Mouse (Mus musculus) cerebellum, adult 9-10 months (tissue): ENCODE data around the gene Mamstr.
A peak's percentile ranks its signal among the peaks of the same experiment; 100 is the strongest.

Source experiments
- DNase-seq: peaks from one replicate; pipeline ENCODE4 v3.0.0; 2022

Gene Mamstr

DNA sequence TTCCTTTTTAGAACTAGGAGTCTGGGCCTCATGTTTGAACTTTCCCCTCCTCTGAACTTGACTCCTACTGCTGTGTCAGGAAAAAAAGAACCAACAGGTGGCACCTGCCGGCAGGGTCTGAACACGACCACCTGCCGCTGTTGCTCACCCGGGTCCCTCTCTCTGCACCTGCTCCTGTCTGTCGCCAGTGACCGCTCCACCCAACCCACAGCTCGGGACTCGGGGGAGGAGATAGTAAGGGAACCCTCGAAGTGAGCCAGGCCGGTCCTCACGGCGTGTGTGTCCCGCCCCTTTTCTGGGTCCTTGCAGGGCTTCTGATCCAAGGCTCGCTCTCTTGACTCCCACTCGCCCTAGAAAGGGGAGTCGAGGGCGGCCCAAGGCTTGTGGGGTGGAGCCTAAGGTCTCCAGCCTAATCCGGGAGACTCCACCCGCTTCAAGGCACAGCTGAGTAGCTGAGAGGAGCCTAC is at the start of gene Mamstr:
Gene Mamstr (plus strand): TSS at position 417 of the 467 bp plus-strand sequence.
- peak; percentile 71 for DNase-seq

DNA sequence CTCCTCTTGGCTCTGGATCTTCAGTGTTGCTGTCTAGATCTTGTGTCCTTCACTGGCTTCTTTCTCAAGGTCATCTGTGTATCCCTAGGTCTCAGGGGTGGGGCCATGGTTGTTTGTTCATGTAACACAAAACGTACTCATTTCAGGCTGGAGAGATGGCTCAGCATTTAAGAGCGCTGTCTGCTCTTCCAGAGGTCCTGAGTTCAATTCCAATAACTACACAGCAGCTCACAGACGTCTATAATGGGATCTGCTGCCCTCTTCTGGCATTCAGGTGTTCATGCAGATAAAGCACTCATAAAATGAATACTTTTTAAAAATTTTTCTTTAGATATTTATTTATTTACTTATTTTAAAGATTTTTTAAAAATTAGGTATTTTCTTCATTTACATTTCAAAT is 48.9 kb upstream of the Mamstr start:
- DNase-seq, result peak; percentile 46

DNA sequence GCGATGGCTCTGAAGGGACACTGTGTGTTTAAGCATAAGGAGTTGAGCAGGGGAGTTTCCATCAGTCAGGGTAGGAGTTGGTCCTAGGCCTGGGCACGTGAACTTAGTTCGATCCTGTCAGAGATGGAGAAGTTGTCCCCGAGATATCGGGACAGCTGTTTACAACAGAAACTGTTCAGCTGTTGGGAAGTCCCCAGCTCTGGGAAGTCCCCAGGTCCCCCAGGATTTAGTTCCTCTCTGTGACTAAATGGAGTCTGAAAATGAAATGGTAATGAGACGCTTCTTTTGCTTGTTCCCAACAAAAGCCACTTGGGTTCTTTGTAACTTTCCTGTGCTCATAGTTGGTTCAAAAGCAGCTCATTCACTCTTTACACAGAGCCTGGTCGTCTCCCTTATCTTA is 47.9 kb upstream of the Mamstr start:
- DNase-seq, result no peak

DNA sequence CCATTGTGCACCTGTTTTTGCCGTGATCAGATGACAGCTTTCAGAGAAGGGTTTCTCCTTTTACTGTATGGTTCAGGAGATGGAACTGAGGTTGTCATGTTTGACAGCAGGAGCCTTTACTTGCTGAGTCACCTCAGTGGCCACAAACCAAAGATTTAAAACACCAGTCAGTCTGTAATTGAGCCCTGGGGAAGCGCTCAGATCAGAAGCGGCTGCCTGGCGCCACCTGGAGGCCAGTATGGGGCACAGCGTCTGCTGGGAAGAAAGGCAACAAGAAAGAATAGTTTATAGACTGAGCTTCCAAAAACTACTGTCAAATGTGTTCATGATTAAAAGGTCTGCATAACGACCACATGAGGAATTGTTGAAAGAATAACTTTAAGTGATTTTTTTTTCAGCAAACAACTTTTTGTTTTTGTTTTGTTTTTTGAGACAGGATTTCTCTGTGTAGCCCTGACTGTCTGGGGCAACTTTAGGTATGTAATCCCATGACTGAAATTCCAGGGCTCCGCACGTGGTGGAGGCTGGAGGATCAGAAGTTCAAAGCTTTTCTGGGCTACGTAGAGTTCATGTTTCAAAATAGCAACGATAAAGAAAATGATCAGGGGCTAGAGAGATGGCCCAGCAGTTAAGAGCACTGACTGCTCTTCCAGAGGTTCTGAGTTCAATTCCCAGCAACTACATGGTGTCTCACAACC is 46.5 kb upstream of the Mamstr start:
- DNase-seq, result peak; percentile 81

DNA sequence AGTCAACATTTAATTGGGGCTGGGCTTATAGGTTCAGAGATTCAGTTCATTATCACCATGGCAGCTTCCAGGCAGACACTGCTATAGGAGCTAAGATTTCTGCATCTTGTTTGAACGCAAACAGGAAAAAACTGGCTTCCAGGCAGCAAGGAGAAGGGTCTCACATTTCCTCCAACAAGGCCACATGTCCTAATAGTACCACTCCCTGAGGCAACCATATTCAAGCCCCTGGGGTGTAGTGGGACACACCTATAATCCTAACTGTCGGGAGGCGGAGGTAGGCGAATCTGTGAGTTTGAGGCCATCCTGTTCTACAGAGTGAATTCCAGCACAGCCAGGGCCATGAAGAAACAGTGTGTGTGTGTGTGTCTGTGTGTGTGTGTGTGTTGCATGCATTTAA is 44.6 kb upstream of the Mamstr start:
- DNase-seq, result no peak

DNA sequence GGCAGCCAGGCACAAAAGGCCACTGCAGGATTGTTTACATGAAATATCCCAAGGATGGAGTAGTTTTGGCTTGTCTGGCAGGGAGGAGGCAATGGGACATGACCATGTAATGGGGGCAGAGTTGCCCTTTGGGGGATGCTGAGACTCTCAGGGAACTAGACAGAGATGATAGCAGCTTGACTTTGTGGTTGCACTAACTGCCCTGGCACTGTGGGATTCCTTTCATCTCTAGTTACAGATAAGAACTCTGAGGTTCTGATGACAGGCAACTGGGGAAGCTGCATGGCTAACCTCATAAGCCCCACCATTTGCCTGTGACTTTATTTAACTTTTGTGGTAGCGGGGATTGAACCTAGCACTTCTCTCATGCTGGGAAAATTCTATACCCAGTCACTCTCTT is 43.7 kb upstream of the Mamstr start:
- no peak for DNase-seq

DNA sequence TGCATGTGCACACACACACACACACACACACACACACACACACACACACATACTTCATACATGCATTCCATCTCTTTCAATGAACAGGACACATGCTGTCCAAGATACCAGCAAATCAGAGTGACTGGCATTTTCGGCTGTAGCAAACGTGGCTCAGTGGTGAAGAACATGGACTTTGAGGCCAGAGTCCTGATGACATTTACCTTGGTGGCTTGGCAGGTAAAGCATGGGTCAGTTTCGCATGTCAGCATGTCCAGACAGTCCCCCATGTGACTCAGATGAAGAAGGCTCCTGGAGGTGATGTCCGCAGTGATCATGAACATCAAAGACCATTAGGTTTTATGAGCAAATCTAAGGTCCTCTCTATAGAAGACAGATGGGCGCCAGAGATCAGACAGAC is 42.8 kb upstream of the Mamstr start:
- no peak for DNase-seq

DNA sequence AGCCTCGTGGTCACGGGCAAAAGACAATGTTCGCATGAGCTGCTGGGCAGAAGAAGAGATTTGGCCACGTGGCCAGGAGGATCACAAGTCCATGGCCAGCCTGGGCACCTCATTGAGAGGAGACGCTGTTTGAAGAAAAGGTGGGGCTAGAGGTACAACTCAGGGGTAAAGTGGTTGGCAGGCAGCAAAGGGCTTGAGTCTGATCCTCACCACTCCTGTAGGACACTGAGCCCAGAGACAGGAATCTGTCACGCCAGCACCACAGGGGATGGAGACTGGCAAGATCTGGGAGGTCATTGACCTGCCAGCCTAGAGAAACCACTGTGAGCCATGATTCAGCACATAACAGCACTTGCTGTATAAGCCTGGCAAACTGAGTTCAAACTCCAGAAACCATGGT is 42.2 kb upstream of the Mamstr start:
- DNase-seq, result no peak

DNA sequence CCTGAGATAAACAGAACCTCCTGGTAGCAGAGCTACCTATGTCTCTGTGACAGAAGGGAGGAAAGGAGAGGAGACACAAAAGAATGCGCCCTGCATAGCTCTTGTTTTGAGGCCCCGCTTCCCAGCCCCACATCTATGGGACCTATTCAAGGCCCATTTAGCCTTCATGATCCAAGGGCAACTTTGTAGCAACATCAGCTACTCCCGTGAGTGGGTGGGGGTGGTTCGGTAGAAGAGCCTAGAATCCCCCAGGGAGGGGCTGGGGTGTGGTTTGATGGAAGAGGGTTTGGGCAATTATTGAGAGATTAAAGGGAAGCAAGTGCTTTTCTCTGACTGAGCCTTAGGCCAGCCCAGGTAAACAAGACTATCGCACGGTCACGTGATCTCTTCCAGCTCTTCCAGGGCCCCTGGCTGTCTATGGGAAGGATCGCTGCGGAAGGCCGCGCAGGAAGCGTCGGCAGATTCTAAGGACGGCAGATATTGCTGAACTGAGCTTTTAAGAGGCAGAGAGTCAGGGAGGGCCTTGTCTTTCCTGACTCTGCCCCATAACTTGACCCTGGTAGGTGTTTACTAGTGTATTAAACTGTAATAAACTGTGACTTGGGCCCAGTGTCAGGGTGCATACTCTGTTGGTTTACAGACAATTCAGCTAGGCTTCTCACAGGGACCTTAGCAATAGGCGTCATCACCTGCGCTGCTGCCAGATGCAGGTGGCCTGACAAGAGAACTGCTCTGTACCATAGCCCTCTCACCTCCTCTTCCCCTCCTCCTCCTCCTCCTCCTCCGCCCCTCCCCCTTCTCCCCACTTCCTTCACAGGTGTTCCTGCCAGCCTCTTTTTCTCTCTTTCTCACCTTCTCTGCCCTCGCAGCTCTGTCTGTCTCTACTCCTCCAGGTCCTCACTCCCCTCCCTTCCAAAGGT is 40.6 kb upstream of the Mamstr start:
- DNase-seq, result no peak

DNA sequence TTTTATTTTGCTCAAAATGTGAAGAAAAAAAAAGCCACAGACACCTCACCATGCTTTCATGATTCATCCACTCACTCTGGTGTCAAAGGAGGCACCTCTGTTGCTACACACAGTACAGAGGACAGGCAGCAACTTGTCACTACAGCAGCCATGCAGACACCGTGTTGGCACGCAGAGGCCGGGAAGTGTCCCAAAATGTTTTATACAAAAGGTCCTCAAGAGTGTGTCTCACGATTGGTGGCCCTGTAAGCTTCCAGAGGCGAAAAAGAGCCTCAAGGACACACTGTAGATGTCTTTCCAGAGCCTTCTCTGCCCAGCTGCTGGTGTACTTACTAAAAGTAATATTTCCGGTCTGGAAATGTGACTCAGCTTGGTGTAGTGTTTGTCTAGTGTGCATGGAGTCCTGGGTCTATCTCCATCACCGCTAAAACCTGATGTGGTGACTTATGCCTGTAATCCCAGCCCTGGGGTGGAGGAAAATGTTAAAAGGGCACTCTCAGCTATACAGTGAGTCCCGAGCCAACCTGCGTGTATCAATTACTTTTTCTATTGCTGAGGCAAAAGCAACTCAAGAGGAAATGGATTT is 34.0 kb upstream of the Mamstr start:
- no peak for DNase-seq

DNA sequence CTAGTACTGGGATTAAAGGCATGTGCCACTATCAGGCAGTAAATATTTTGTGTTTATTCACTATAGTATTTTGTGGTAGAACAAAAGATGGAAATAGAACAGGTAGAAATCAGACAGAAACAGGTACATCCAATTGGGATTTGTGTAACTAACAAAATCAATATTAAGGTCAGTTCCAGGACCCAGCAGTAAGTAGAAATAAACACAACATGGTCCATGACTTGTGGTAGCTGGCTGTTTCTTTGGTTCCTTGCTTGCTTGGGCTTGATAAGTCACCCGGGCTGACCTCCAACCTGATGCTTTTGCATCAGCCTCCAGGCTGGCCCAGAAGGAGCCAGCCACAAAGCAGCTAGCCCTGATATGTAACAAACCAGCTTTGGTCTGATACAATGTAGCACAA is 30.3 kb upstream of the Mamstr start:
- no peak for DNase-seq

DNA sequence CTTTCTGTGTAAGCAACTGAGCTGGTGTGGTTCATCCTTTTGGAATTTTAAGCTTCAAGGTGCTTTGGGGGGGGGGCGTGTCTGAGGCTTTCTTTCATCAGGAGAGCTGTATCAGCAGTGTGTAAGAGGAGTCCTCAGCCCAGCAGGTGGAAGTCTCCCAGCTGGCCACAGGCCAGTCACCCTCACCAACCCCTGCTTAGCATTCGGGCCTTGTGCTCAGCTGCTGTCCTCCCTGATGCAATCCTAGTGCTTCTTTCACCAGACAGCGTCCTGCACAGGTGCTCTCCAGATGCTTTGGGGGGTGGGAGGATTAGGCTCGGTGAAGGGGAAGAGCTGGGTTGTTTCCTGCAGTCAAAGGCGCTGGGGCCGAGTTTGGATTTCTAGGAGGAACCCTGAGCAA is 23.5 kb upstream of the Mamstr start:
- DNase-seq, result no peak

DNA sequence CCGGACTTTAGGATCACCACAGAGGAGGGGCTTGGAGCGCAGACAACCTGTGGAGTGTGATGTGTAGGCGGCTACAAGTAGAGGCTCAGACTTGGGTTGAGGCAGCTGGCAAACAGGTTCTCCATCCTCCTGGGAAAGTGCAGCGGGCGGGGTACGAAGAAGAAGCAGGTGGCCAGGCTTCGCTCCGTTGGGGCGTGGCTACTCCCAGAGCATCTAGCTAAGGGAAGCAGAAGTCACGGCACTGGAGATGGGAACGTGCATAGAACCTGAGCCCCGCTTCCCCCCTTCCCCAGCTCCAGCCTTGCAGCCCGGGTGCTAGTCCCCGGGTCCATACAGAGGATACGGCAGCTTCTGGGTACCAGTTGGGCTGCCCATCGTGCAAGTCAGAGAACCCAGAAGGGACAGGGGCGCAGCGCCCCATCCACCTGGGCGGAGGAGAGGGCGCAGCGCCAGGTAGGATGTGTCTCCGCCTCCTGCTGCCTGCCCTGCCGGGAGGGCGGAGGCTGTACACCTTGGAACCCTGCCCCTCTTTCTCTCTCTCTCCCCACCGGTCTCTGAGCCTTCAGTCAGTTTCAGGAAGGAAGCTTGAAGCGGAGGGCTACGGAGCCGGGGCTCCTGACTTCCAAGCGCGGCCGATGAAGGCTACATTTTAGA is 22.6 kb upstream of the Mamstr start, which contains the start of gene Fut1:
Gene Fut1 (plus strand): TSS at position 248 of the 654 bp plus-strand sequence.
- no peak for DNase-seq

DNA sequence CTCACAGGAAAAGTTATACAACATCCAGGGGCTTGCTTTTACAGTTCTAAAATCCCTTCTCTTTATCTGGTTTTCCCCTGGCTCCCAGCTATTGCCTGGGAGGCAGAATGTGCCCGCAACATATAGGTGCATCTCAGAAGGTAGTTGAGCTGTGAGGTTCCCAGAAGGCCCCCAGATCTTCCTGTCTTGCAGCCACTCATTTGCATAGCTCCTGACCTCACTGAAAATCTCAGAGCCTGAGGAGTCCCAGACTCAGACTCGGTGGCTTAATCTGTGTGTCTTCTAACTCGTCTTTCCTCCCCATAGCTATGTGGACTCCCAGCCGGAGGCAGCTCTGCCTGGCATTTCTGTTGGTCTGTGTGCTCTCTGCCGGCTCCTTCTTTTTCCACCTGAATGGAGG is 21.5 kb upstream of the Mamstr start:
- no peak for DNase-seq

DNA sequence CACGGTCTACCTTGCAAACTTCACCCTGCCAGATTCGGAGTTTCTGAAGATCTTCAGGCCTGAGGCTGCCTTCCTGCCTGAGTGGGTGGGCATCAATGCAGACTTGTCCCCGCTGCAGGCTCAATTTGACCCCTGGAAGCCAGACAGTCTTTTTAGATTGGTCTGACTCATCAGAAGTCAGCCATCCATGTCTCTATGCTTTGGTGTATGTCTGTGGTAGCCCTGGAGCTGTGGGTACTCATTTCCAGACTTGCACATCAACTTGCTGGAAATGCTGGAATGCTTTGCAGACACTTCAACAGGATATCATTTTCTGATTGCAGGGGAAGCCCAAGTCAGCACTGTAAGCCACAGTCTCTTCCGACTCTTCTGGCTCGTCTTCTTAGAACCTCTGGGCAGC is 20.2 kb upstream of the Mamstr start:
- no peak for DNase-seq

DNA sequence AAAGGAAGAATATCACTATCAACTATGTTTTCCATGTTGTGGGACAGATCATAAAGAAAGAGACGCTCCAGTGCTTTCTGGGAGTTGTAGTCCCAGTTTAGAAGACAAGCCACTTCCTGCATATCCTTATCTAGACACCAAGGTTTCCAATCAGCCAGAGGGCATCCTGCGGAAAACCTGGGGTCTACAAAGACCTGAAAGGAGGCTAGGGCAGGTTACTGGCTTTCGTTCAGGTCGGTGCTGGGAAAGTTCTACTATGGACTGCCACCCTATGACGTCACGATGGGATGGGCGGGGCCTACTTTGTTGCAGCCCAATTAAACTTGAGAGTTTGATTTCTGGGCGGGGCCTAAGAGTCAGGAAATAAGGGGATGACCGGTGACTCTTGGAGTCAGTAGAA is 18.3 kb upstream of the Mamstr start, which contains the start of gene Izumo1:
Gene Izumo1 (plus strand): TSS at position 369 of the 400 bp plus-strand sequence.
- no peak for DNase-seq

DNA sequence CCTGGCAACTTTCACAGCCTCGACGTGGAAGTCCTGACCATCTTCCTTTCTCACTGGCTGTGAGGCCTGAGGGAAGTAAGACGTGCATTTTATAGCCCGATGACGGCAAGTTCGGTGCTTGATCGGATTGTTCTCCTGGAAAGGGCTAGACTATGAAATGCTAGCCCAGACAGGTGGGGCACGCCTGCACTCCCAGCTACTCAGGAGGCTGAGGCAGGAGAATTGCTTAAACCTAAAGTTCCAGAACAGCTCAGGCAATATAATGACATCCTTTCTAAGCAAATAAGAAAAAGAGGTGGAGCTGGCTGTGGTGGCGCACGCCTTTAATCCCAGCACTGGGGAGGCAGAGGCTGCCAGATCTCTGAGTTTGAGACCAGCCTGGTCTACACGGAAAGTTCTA is 16.3 kb upstream of the Mamstr start:
- no peak for DNase-seq

DNA sequence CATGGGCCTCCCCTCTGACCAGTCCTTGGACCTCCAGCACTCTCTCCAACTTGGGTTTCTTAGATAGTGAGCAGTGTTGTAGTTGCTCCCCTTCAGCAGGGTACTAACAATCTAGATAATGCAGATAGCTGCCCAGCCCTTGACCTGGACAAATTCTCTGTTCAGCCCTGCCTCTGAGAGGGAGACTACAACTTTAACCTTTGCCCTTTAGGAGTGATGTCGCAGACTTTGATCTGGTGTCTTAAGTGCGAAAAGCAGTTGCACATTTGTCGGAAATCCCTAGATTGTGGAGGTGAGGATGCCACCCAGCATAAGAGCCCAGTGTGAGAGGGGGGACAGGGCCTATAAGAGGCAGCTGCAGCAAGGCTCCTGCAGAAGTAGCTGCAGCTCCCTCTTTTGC is 15.1 kb upstream of the Mamstr start:
- DNase-seq, result no peak

DNA sequence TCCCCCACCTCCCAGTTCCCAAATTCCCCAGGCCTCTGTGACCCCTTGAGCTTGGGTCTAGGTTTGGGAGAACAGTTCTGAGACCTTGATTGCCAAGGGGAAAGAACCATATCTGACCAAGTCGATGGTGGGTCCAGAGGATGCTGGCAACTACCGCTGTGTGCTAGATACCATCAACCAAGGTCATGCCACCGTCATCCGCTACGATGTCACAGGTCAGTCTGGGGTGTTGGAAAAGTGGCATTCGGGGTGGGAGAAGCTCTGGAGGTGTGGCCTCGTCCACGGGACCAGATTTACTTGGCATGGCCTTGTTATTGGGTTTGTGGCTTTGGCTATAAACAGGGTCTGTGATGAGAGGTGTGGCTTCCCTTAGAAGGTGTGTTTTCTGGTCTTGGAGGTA is 14.3 kb upstream of the Mamstr start:
- DNase-seq, result no peak

DNA sequence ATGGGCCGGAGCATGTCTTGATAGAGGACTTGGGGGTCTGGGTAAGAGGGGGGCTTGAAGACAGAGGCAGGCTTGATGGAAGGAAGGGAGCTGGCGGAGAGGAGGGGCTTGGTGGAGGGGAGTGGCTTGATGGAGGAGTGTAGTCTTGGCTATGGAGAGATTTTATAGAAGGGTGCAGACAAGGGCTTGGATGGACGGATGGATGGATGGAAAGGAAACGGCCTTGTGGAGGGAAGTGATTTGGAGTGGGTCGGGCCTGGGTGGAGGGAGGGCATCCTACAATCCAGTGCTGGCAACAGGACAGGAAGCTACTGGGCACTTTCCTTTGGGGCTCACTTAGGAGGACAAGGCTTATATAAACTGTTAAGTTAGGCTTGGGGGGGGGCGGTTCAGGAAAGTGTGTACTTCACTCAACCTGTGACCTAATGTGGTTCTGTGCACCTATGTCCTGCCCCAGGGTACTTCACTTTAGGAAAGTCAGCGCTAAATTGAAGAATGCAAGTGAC is 13.2 kb upstream of the Mamstr start:
- DNase-seq, result no peak

DNA sequence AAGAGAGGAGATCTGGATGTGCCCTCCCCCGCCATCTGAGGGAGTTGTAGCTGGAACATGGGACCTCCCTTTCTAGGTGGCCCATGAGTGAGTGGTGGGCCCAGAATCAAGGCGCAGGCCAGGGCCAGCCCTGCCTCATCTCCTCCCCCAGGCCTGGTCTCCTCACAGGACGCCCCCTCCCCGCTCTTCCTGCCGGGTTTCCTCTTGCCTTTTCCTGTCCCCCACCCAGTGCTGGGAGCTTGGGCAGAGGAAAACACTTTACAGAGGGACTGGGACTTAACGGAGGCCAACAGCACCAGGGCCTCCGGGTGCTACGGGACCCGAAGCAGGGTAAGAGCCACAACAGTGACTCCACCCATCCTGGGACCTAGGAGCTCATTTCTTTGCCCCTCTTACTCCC is 12.5 kb upstream of the Mamstr start, which contains the start of gene Rasip1:
Gene Rasip1 (plus strand): TSS at position 228 of the 400 bp plus-strand sequence.
- no peak for DNase-seq

DNA sequence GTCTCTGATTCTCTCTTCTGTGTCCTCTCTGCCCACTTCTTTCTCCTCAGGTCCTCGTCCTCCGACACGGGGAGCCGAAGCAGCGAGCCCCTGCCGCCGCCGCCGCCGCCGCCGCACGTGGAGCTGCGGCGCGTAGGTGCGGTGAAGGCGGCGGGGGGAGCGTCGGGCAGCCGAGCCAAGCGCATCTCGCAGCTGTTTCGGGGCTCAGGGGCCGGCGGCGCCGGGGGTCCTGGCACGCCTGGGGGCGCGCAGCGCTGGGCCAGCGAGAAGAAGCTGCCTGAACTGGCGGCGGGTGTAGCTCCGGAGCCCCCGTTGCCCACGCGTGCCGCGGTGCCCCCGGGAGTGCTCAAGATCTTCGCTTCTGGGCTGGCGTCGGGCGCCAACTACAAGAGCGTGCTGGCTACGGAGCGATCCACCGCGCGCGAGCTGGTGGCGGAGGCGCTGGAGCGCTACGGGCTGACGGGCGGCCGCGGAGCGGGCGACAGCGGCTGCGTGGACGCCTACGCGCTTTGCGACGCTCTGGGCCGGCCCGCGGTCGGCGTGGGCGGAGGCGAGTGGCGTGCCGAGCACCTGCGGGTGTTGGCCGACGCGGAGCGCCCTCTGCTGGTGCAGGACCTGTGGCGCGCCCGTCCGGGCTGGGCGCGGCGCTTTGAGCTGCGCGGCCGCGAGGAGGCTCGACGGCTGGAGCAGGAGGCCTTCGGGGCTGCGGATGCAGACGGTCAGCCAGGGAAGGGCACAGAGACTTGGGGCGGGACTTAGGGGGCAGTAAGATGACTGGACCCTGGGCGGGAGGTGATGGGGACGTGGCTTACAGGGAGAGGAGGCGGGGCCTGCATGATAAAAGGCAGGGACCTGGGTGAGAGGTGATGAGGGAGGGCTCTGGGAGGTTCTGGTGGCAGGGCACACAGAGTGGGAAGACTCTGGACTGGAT is 11.1 kb upstream of the Mamstr start:
- DNase-seq, result peak; percentile 89
